Mouse (Mus musculus): ENCODE measurements around the gene Rps12-ps3.

- TF ChIP-seq CTCF (IDR thresholded peaks at IDR 0.05; ENCODE audit: borderline replicate concordance, control insufficient read depth, extremely low read depth, insufficient read depth, low read length, poor library complexity) = no peak
- TF ChIP-seq POLR2A (IDR thresholded peaks at IDR 0.05; ENCODE audit: control insufficient read depth, extremely low read depth, insufficient read depth, low read length, poor library complexity) = no peak
Observed at GRCm38 (mm10) chr19:59357878-59358277, 35.8 kb downstream of the Rps12-ps3 start.

Measured in thymus, adult 2 months (tissue).